Mouse (Mus musculus): ENCODE results near the gene Maats1. TPM values are rescaled to one million over a fixed set of nuclear protein-coding genes. Genes with fewer than 3 reads are reported as not detected.

Maats1 gene
- polyA plus RNA-seq, 1 experiment from 2014 or later = 0.08 TPM

- Histone ChIP-seq H3K4me1 (peaks cover 26% of the 10 kb centered on the region), H3K4me3 (no peak overlapping the region), H3K9me3 (no peaks in the 10 kb centered on the region), H3K9ac (no peak overlapping the region), H3K4me2 (peak overlapping the region; percentile 22), H3K27ac (no peak overlapping the region), H3K36me3 (no peaks in the 10 kb centered on the region), H3K27me3 (no peaks in the 10 kb centered on the region)
- no peak for ATAC-seq (ENCODE audit: insufficient number of reproducible peaks, insufficient read depth, low FRiP score, low TSS enrichment, low read depth)
- 40% methylated on average over 18 of the region's 18 CpGs for WGBS
Measured at GRCm38 (mm10) chr16:38306571-38307220, 35.2 kb downstream of the Maats1 start.

- no peaks in the 10 kb centered on the region for H3K36me3 ChIP-seq
- no peak overlapping the region for H3K9ac ChIP-seq
- H3K4me2 ChIP-seq = peak overlapping the region; percentile 18
- no peak overlapping the region for H3K27ac ChIP-seq
- no peak overlapping the region for H3K4me3 ChIP-seq
- no peaks in the 10 kb centered on the region for H3K27me3 ChIP-seq
- ATAC-seq (ENCODE audit: insufficient number of reproducible peaks, insufficient read depth, low FRiP score, low TSS enrichment, low read depth) = no peak
- peaks cover 28% of the 10 kb centered on the region for H3K4me1 ChIP-seq
- H3K9me3 ChIP-seq = no peaks in the 10 kb centered on the region
- 68% methylated on average over 17 of the region's 17 CpGs for WGBS
Measured at GRCm38 (mm10) chr16:38304460-38305194, 37.3 kb downstream of the Maats1 start.

- H3K4me3 ChIP-seq = no peak overlapping the region
- no peaks in the 10 kb centered on the region for H3K9me3 ChIP-seq
- H3K36me3 ChIP-seq = no peaks in the 10 kb centered on the region
- H3K27me3 ChIP-seq = no peaks in the 10 kb centered on the region
- ATAC-seq (ENCODE audit: insufficient number of reproducible peaks, insufficient read depth, low FRiP score, low TSS enrichment, low read depth) = no peak
- H3K4me1 ChIP-seq = peaks cover 27% of the 10 kb centered on the region
- no peak overlapping the region for H3K27ac ChIP-seq
- WGBS = 85% methylated on average over 13 of the region's 13 CpGs
- no peak overlapping the region for H3K4me2 ChIP-seq
- H3K9ac ChIP-seq = no peak overlapping the region
Measured at GRCm38 (mm10) chr16:38302367-38302766, 39.6 kb downstream of the Maats1 start.

- no peaks in the 10 kb centered on the region for H3K36me3 ChIP-seq
- no peak overlapping the region for H3K4me2 ChIP-seq
- no peak overlapping the region for H3K4me3 ChIP-seq
- no peak for ATAC-seq (ENCODE audit: insufficient number of reproducible peaks, insufficient read depth, low FRiP score, low TSS enrichment, low read depth)
- 78% methylated on average over 6 of the region's 6 CpGs for WGBS
- no peaks in the 10 kb centered on the region for H3K9me3 ChIP-seq
- H3K27ac ChIP-seq = no peak overlapping the region
- no peak overlapping the region for H3K9ac ChIP-seq
- peaks cover 8% of the 10 kb centered on the region; the same call in 1 of the 2 replicates for H3K4me1 ChIP-seq
- no peaks in the 10 kb centered on the region for H3K27me3 ChIP-seq
Measured at GRCm38 (mm10) chr16:38298410-38298809, 43.5 kb downstream of the Maats1 start.

- Histone ChIP-seq H3K4me1 (no peaks in the 10 kb centered on the region), H3K27me3 (no peaks in the 10 kb centered on the region), H3K36me3 (no peaks in the 10 kb centered on the region), H3K9me3 (no peaks in the 10 kb centered on the region), H3K4me3 (no peak overlapping the region), H3K9ac (no peak overlapping the region), H3K27ac (no peak overlapping the region), H3K4me2 (no peak overlapping the region)
- 47% methylated on average over 5 of the region's 5 CpGs for WGBS
- no peak for ATAC-seq (ENCODE audit: insufficient number of reproducible peaks, insufficient read depth, low FRiP score, low TSS enrichment, low read depth)
Measured at GRCm38 (mm10) chr16:38295349-38295930, 46.5 kb downstream of the Maats1 start.

- no peak within 1 kb of the TSS for H3K9ac ChIP-seq
- no peaks in the 10 kb centered on the region for H3K36me3 ChIP-seq
- WGBS = 60% methylated on average over 7 of the region's 7 CpGs
- no peak within 1 kb of the TSS for H3K27ac ChIP-seq
- no peak for ATAC-seq (ENCODE audit: insufficient number of reproducible peaks, insufficient read depth, low FRiP score, low TSS enrichment, low read depth)
- no peaks in the 10 kb centered on the region for H3K9me3 ChIP-seq
- H3K4me3 ChIP-seq = no peak within 1 kb of the TSS
- H3K27me3 ChIP-seq = no peaks in the 10 kb centered on the region
- H3K4me1 ChIP-seq = no peaks in the 10 kb centered on the region
- H3K4me2 ChIP-seq = no peak within 1 kb of the TSS
Measured at GRCm38 (mm10) chr16:38294685-38295348, 47.1 kb downstream of the Maats1 start, which contains the start of gene Nr1i2. Nr1i2 (minus strand) TSS chr16:38294824.

GRCm38 (mm10) chr16:38290151-38290550 lies 51.8 kb downstream of the Maats1 start:
- Histone ChIP-seq H3K4me1 (peaks cover 4% of the 10 kb centered on the region; the same call in 1 of the 2 replicates), H3K4me3 (no peak overlapping the region), H3K9ac (no peak overlapping the region), H3K9me3 (no peaks in the 10 kb centered on the region), H3K4me2 (no peak overlapping the region), H3K36me3 (no peaks in the 10 kb centered on the region), H3K27ac (no peak overlapping the region), H3K27me3 (no peaks in the 10 kb centered on the region)
- no peak for ATAC-seq (ENCODE audit: insufficient number of reproducible peaks, insufficient read depth, low FRiP score, low TSS enrichment, low read depth)
- 73% methylated on average over 2 of the region's 2 CpGs for WGBS

- no peak for ATAC-seq (ENCODE audit: insufficient number of reproducible peaks, insufficient read depth, low FRiP score, low TSS enrichment, low read depth)
- Histone ChIP-seq H3K4me3 (no peak overlapping the region), H3K9ac (no peak overlapping the region), H3K27me3 (no peaks in the 10 kb centered on the region), H3K9me3 (no peaks in the 10 kb centered on the region), H3K4me1 (peaks cover 4% of the 10 kb centered on the region; the same call in 1 of the 2 replicates), H3K27ac (no peak overlapping the region), H3K4me2 (no peak overlapping the region), H3K36me3 (no peaks in the 10 kb centered on the region)
- 10% methylated on average over 6 of the region's 6 CpGs for whole genome bisulfite sequencing
Measured at GRCm38 (mm10) chr16:38288851-38289250, 53.1 kb downstream of the Maats1 start.

GRCm38 (mm10) chr16:38287762-38288161 lies 54.2 kb downstream of the Maats1 start:
- Histone ChIP-seq H3K4me3 (no peak overlapping the region), H3K27ac (no peak overlapping the region), H3K9me3 (no peaks in the 10 kb centered on the region), H3K36me3 (no peaks in the 10 kb centered on the region), H3K27me3 (no peaks in the 10 kb centered on the region), H3K4me2 (no peak overlapping the region), H3K4me1 (peaks cover 4% of the 10 kb centered on the region; the same call in 1 of the 2 replicates), H3K9ac (no peak overlapping the region)
- ATAC-seq (ENCODE audit: insufficient number of reproducible peaks, insufficient read depth, low FRiP score, low TSS enrichment, low read depth) = no peak
- 74% methylated on average over 3 of the region's 3 CpGs for WGBS

GRCm38 (mm10) chr16:38287357-38287756 lies 54.6 kb downstream of the Maats1 start:
- Histone ChIP-seq H3K9ac (no peak overlapping the region), H3K27me3 (no peaks in the 10 kb centered on the region), H3K4me3 (no peak overlapping the region), H3K36me3 (no peaks in the 10 kb centered on the region), H3K4me2 (no peak overlapping the region), H3K4me1 (peaks cover 4% of the 10 kb centered on the region; the same call in 1 of the 2 replicates), H3K27ac (no peak overlapping the region), H3K9me3 (no peaks in the 10 kb centered on the region)
- ATAC-seq (ENCODE audit: insufficient number of reproducible peaks, insufficient read depth, low FRiP score, low TSS enrichment, low read depth) = no peak
- 56% methylated on average over 6 of the region's 6 CpGs for WGBS

- H3K4me2 ChIP-seq = no peak overlapping the region
- no peak for ATAC-seq (ENCODE audit: insufficient number of reproducible peaks, insufficient read depth, low FRiP score, low TSS enrichment, low read depth)
- H3K36me3 ChIP-seq = no peaks in the 10 kb centered on the region
- H3K4me3 ChIP-seq = no peak overlapping the region
- no peak overlapping the region for H3K27ac ChIP-seq
- WGBS = 71% methylated on average over 4 of the region's 4 CpGs
- H3K4me1 ChIP-seq = peaks cover 4% of the 10 kb centered on the region; the same call in 1 of the 2 replicates
- H3K27me3 ChIP-seq = no peaks in the 10 kb centered on the region
- no peaks in the 10 kb centered on the region for H3K9me3 ChIP-seq
- H3K9ac ChIP-seq = no peak overlapping the region
Measured at GRCm38 (mm10) chr16:38286541-38286940, 55.4 kb downstream of the Maats1 start.
